Mouse (Mus musculus) MEL (cell line): Measurements from ENCODE around the gene Hspb11. TPM values are rescaled to one million over a fixed set of nuclear protein-coding genes. Genes with fewer than 3 reads are reported as not detected.

ENCODE experiments used
- polyA plus RNA-seq, 2 experiments: library from polyadenylated mRNA; stranded (reverse) in 1 of 2; unstranded in 1 of 2; fragments of >175 nt in 1 of 2; fragments of >200 nt in 1 of 2; gene quantifications; 2 replicates each; pipeline versions ENCODE4 v1.2.1 to v1.2.4; 2012; ENCODE audit warnings: low replicate concordance in 2 of 2, low read depth in 1 of 2; ENCODE audit not compliant: insufficient read length in 2 of 2, insufficient read depth in 1 of 2, missing spikeins in 1 of 2
- total RNA-seq: library from RNA; depleted of rRNA; stranded (reverse); fragments of 300-350 nt; gene quantifications from 2 replicates; pipeline ENCODE4 v1.2.3, GENCODE M21; 2012; rRNA removed

Hspb11 gene
- total and polyA plus RNA-seq, 3 experiments, result 11.2 to 16.8 TPM; not detected in 1

Other genes with a start within 250 kb of the Hspb11 start
- 69.6 and 73.1 TPM in 2 replicates for gene Mrpl37, start 186.7 kb upstream of the Hspb11 start, total RNA-seq
- gene Mrpl37, start 186.7 kb upstream of the Hspb11 start, polyA plus RNA-seq, result 100 to 1,000 TPM; 153 to 423 TPM
- gene Cyb5rl, start 186.6 kb upstream of the Hspb11 start, total RNA-seq, result 5.6 and 8.5 TPM in 2 replicates
- 1 to 10 TPM in 1 of 2 experiments, not detected in 1; 9.3 TPM for gene Cyb5rl, start 186.6 kb upstream of the Hspb11 start, polyA plus RNA-seq
- gene Cdcp2, start 156.7 kb upstream of the Hspb11 start, total RNA-seq, result not detected in 2 replicates
- not detected for gene Cdcp2, start 156.7 kb upstream of the Hspb11 start, polyA plus RNA-seq
- 51.9 and 55.8 TPM in 2 replicates for gene Tmem59, start 75.2 kb upstream of the Hspb11 start, total RNA-seq
- 10 to 100 TPM in 1 of 2 experiments, not detected in 1; 78.9 TPM for gene Tmem59, start 75.2 kb upstream of the Hspb11 start, polyA plus RNA-seq
- gene Tceanc2, start 74.5 kb upstream of the Hspb11 start, total RNA-seq, result 1.5 and 1.9 TPM in 2 replicates
- gene Tceanc2, start 74.5 kb upstream of the Hspb11 start, polyA plus RNA-seq, result 1 to 10 TPM in 1 of 2 experiments, not detected in 1; 9.4 TPM
- 0.15 TPM in 1 of 2 replicates, not detected in the other for gene Ldlrad1, start 44.4 kb upstream of the Hspb11 start, total RNA-seq
- gene Ldlrad1, start 44.4 kb upstream of the Hspb11 start, polyA plus RNA-seq, result not detected
- 8.6 and 9.3 TPM in 2 replicates for gene Lrrc42, start 61 bp upstream of the Hspb11 start, total RNA-seq
- 10 to 100 TPM in 1 of 2 experiments, not detected in 1; 48.9 TPM for gene Lrrc42, start 61 bp upstream of the Hspb11 start, polyA plus RNA-seq
- not detected in 2 replicates for gene Dio1, start 53.6 kb downstream of the Hspb11 start, total RNA-seq
- under 1 TPM in 1 of 2 experiments, not detected in 1; 0.13 TPM for gene Dio1, start 53.6 kb downstream of the Hspb11 start, polyA plus RNA-seq
- gene Yipf1, start 60.8 kb downstream of the Hspb11 start, total RNA-seq, result 37.5 and 40.6 TPM in 2 replicates
- gene Yipf1, start 60.8 kb downstream of the Hspb11 start, polyA plus RNA-seq, result 100 to 1,000 TPM in 1 of 2 experiments, 10 to 100 TPM in 1; 43.5 to 549 TPM
- 44.7 and 54.0 TPM in 2 replicates for gene Ndc1, start 114.2 kb downstream of the Hspb11 start, total RNA-seq
- gene Ndc1, start 114.2 kb downstream of the Hspb11 start, polyA plus RNA-seq, result 100 to 1,000 TPM in 1 of 2 experiments, 10 to 100 TPM in 1; 57.2 to 274 TPM
- 0.46 TPM in 1 of 2 replicates, not detected in the other for gene Glis1, start 181.0 kb downstream of the Hspb11 start, total RNA-seq
- gene Glis1, start 181.0 kb downstream of the Hspb11 start, polyA plus RNA-seq, result under 1 TPM in 1 of 2 experiments, not detected in 1; 0.93 TPM